Mouse (Mus musculus): ENCODE results near the gene Ankdd1b. TPM values are rescaled to one million over a fixed set of nuclear protein-coding genes. Genes with fewer than 3 reads are reported as not detected.

The Ankdd1b gene
- total RNA-seq, 2 experiments from 2014 or later, result 0.25 TPM; not detected in 1

DNA sequence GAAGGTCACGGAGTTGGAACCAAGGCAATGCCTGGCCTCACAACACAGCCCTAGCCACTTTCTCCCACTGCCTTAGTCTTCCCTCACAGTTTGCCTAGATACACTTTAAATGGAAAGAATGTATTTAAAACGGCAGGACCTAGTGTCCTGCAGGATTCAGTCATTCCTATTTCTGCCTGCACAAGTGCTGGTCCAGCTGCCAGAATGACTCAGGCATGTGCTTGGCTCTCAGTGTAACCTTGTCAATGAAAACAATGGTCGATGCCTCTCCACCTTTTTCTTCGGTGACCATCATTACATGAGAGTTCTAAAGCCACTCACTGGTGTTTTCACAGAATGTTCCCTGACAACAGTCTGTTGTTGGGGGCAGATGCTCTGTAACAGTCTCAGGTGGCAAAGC lies 52.5 kb downstream of the Ankdd1b start:
- DNase-seq (ENCODE audit: low spot score in 2 of 2), result no peak
- intact Hi-C loops (cut with DNase I), result no loop called here

DNA sequence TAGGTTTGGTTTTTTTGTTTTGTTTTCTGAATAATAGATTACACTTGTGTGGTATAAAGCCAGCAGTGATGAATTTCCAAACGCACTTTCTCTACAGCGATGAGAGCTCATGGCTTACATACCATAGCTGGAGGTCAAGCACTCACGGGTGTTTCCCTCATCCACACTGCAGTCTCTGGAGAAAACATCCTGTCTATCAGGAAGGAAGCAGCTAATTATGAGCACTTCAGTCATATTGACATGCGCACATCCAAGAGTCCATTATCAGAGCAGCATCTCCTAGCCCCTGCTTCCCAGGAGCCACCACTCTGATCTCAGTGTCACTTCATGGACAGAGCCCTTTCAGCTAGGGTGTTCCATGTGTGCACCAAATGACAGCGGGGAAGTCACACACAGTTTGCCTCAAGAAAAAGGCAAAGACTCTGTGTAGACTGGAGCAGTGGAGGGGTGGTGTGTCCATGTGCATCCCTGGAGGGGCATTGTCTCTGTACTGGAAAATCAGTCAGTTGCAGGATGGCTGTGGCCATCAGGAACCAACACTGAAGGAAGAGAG lies 53.7 kb downstream of the Ankdd1b start:
- intact Hi-C loops (cut with DNase I), result no loop called here
- DNase-seq (ENCODE audit: low spot score in 2 of 2), result no peak

DNA sequence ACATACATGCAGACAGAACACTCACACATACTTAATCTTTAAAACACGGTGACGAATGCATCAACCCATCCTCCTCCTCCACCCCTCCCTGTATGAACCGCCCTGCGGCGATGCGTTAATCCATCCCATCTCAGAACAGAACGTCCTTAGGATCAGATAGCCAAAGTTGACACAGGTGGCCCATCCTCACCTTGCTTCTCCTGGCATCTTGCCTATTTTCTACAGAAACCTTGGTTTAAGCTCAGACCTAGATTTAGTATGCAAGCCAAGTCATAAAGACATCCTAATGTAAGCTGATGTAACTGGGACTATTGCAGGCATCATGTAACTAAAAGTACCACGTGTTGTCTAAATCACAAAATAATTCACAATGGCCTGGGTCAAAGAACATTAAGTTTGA lies 54.6 kb downstream of the Ankdd1b start:
- no peak for DNase-seq (ENCODE audit: low spot score in 2 of 2)
- intact Hi-C loops (cut with DNase I), result no loop called here

DNA sequence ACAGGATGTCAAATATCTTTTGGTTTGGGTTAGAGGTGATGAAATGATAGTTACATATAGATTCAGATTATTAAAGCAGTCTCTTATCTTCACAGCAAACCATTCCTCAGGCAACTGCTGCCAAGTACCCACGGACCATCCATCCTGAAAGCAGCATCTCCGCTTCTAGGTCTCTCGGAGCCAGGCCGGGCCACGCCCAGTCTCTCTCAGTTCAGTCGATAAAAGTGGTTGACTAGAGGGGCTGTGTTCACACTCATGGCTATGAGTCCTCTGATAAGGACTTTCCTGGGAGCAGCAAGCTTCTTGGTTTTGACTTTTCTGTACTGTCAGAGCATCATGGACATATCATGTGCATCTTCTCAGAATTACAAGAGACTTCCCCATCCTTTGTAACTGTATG lies 56.6 kb downstream of the Ankdd1b start:
- intact Hi-C loops (cut with DNase I), result no loop called here
- DNase-seq (ENCODE audit: low spot score in 2 of 2), result no peak

DNA sequence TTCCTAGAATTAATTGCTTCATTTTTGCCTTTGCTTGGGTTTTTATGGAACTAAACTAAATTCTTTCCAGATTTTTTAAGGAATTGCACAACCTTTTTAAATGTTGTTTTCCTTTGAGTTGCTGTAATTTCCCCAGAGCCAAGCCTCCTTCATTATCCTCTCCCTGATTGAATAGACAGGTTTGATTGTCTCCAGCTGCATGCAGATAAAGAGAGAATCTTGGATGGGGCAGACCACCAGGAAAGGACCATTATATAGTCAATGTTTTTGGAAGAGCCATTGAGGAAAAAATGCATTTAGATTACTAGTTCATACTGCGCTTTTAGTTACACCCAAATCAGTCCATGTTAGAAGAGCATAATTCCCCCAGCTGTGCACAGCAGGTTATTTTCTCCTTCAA lies 62.2 kb downstream of the Ankdd1b start:
- intact Hi-C loops (cut with DNase I), result no loop called here
- DNase-seq (ENCODE audit: low spot score in 2 of 2), result no peak

DNA sequence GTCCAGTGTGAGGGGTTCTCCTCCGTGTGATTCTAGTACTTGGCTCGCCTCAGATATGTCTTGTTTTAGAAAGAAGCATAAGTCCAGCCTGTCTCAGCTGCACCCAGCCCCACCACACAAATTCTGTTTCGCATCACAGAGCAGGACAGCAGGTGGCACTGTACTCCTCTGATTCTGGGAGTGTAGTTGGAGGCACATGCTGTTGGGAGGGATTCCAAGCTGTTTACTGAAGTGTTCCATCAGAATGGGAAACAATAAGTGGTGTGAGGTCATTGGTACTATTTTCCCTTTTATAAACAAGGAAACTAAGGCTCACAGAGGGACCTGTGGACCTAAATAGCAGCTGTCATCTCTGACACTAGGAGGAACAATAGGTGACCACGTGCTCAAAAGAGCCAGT lies 64.0 kb downstream of the Ankdd1b start:
- intact Hi-C loops (cut with DNase I), result no loop called here
- peak in 1 of 2 experiments; percentile 26 for DNase-seq (ENCODE audit: low spot score in 2 of 2)

DNA sequence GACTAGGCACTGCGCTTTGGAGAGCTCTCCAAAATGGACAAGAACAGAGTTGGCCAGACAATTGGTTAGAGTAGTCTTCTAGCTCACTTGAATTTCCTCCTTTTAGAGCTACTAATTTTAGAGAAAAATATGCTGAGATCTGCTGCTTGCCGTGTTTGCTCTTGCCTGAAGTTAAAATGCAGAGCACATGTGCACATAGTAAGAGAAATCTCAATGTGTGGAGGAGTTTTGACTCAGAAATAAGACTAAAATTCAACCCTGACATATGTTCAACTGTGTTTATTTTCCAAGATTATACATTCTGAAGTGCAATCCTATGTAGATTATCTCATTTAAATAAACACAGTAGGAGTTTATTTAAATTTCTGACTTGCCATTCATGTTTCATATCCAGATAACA lies 65.5 kb downstream of the Ankdd1b start:
- intact Hi-C loops (cut with DNase I), result no loop called here
- no peak for DNase-seq (ENCODE audit: low spot score in 2 of 2)

DNA sequence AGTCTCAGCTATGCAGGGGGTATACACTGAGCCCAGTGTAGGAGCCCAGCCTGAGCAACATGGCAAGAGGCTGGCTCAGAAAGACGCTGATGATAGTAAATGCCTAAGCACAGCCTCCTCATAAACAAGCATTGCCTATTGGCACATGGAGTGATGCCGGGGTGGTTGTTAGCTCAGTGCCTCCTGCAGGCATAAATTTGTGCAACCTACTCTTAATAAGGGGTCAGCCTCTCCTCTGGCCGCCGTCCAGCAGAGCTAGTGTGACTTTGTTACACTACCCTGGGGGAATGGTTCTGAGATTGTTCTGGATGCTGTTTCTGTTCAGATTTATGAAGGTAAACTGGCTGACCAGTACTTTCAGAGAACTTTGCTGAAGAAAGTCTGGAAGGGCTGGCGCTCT lies 69.7 kb downstream of the Ankdd1b start:
- no peak for DNase-seq (ENCODE audit: low spot score in 2 of 2)
- intact Hi-C loops (cut with DNase I), result no loop called here

DNA sequence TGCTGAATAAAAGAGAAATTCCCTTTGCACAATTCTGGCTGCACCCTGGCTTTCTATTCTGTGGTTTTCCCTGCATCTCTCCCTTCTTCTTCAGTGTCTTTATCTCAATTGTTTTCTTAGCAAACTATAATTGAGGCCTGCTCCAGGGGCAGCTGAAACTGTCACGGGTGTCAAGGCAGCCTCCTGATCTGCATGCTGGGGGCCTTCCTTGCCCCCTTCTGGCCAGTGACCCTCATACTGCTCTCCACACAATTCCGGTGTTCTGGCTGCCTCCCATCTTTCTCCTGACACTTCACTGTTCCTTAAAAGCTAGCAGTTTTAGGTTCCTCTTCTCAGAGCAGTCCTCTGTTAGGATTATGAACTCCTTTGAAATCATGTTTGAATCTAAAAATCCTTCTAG lies 81.7 kb downstream of the Ankdd1b start:
- DNase-seq (ENCODE audit: low spot score in 2 of 2), result no peak
- intact Hi-C loops (cut with DNase I), result loop anchor here (2.0 kb wide), 1 partner anchor 258 kb away; no protein-coding TSS in a partner anchor

DNA sequence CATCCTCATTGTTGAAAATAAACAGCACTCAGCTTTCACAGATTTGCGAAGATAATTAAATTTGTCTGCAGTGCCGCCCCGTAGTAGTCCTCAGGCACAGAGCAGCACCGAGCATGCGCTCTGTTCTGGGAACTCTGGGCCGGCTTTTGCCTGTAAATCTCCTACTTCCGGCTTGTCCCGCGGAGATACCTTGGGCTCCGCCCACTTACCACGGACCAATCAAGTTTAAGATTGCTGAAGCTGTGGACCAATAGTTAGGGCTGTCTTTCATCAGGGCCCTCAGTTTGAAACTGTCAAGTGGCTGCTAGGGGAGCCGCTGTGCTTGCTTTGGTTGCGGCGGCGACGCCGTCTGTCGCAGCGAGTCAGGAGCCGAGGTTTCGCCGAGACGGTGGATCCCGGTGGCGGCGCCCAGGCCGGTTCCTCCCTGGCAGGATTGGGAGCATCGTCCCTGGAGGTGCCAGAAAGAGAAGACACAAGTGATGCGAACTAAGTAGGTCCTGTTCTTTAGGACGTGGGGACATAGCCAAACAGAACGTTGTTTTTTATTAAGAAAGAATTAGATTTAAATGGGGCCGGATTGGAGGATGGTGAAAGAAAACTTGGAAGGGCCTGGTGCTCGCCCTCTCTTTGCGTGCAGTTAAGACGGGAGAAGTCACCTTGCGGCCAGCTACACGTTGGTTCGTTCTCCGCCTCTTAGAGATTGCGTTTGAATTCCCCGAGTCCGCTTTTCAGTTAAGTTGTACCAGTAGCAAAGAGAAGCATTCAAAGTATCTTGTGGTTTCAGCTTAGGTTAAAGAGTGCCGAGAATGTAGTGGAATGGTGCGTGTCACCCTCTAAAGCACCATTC lies 82.7 kb downstream of the Ankdd1b start, which contains the start of gene Poc5:
TSS of gene Poc5 (plus strand) at position 253 of the 847 bp plus-strand sequence.
- peak; percentile 97 to 100 for DNase-seq (ENCODE audit: low spot score in 2 of 2)
- intact Hi-C loops (cut with DNase I), result loop anchor here (2.0 kb wide), 1 partner anchor 257 kb away; no protein-coding TSS in a partner anchor

DNA sequence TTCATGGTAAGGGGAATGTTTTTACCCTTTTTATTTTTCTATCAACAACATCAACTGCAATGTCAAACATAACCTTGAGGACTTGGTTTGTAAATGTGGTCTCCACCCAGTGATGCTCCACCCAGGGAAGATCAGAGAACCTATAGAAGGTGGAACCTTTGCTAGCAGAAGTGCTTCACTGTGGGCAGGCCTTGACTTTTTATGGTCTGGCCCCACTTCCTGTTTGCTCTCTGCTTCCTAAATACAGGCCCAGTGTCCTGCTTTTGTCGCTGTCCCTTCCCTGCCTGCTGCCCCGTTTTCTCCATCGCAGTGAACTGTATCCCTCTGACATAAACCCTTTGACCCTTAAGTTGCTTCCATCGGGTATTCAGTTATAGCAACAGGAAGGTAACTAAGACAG lies 93.1 kb downstream of the Ankdd1b start:
- no peak for DNase-seq (ENCODE audit: low spot score in 2 of 2)
- intact Hi-C loops (cut with DNase I), result loop anchor here (10.0 kb wide), 2 partner anchors 203 to 343 kb away; no protein-coding TSS in a partner anchor

DNA sequence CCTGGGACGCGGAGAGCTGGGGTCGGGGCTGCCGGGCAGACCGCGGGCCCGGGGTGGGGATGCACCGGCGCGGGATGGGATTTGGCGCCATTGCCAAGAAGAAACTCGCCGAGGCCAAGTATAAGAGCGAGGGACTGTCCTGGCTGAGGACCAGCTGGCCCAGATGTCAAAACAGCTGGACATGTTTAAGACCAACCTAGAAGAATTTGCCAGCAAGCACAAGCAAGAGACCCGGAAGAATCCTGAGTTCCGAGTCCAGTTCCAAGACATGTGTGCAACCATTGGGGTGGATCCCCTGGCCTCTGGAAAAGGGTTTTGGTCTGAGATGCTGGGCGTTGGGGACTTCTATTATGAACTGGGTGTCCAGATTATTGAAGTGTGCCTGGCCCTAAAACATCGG lies 94.1 kb downstream of the Ankdd1b start:
- DNase-seq (ENCODE audit: low spot score in 2 of 2), result no peak
- intact Hi-C loops (cut with DNase I), result loop anchor here (10.0 kb wide), 2 partner anchors 202 to 342 kb away; no protein-coding TSS in a partner anchor

DNA sequence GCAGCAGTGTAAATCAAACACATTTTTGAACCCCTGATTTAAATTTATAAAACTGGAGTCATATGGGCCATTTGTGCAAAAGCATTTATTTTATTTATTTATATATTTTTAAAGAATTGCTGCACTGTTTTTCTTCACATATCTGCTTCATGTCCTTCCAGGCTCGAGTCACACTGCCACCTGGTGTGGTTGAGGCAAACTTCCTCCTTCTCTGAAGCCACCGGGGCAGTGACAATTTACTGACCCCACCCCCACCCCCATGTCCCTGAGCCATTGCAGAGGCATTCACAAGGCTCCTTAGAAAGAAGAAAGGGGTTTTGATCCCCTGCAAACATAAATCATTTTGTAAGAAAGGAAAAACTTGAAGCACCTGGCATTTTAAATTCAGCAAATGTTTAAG lies 95.5 kb downstream of the Ankdd1b start:
- intact Hi-C loops (cut with DNase I), result loop anchor here (10.0 kb wide), 2 partner anchors 201 to 341 kb away; no protein-coding TSS in a partner anchor
- DNase-seq (ENCODE audit: low spot score in 2 of 2), result no peak

Other genes with a start within 250 kb of the Ankdd1b start
- gene Poc5, start 82.9 kb downstream of the Ankdd1b start, total RNA-seq (2021), result 10 to 100 TPM; 30.4 to 36.2 TPM
- gene Gm17622, start 19.5 kb upstream of the Ankdd1b start, total RNA-seq (2021), result not detected
- 10 to 100 TPM; 11.7 to 15.6 TPM for gene Polk, start 71.4 kb upstream of the Ankdd1b start, total RNA-seq (2021)
- 10 to 100 TPM; 61.6 to 71.7 TPM for gene Col4a3bp, start 71.4 kb upstream of the Ankdd1b start, total RNA-seq (2021)
- 100 to 1,000 TPM; 137 to 160 TPM for gene Hmgcr, start 199.7 kb upstream of the Ankdd1b start, total RNA-seq (2021)